In the genomic region with DNA sequence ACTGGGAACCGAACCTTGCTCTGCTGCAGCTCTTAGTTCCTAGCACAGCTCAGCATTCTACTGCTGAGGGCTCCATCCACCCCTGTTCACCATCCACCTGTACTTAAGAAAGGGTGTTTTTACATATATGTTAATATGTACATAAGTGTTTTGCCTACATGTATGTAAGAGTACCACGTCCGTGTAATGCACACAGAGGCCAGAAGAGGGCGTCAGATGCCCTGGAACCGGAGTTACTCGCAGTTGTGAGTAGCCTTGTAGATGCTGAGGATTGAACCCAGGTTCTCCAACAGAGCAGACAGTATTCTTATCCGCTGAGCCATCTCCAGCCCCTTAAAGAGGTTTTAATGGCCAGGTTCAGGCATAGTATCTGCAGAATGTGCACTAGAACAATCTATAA, we compare ENCODE assay signal across 9 mouse cellular contexts.
DNase-seq lines count a peak whose midpoint lies in the region; TF ChIP-seq lines count a peak whose summit lies in the region.
"Had no signal": no experiment of that assay in that cellular context is flagged by ENCODE, and none has a peak within 500 bp of the region (broad histone marks: within the 10 kb centered on the region; RNA-seq: fewer than 3 reads in every experiment).

No protein-coding gene starts in this region.

- H3K4me3 ChIP-seq in layer of hippocampus, adult 2 months: no peak overlapping the region
- H3K4me3 ChIP-seq: midbrain, embryonic 12.5 days had no signal

- 0 out of 2 replicates have a peak overlapping the region, but pooled peaks have one; percentile 5 for H3K27ac ChIP-seq in layer of hippocampus, adult 2 months
- H3K27ac ChIP-seq: midbrain, embryonic 12.5 days had no signal

- TF ChIP-seq CTCF in layer of hippocampus, adult 2 months (conservative IDR thresholded peaks at IDR 0.05): peak; percentile 64

- DNase-seq in cerebellum, adult 9-10 months: peak; percentile 35
- no peak for DNase-seq in cerebellum, adult 11 months
- peak in 1 of 2 experiments; percentile 21 for DNase-seq in layer of hippocampus, adult 2 months (ENCODE audit: low spot score in 2 of 2)
- no peak for DNase-seq in layer of hippocampus, postnatal 14 days (ENCODE audit: low spot score in 2 of 2)
- DNase-seq in R1 (ENCODE audit: low read depth, low spot score): peak; percentile 68
- peak; percentile 8 for DNase-seq in naive thymus-derived CD4-positive, alpha-beta T cell, adult 2 months (ENCODE audit: low read depth)
- DNase-seq in natural killer cell, adult 2 months (ENCODE audit: low spot score in 2 of 2): no peak
- no peak for DNase-seq in right cerebral cortex, postnatal 36 days (ENCODE audit: low spot score in 2 of 2)

Comparison
In these comparisons a context has a peak if more than half of its experiments do, and no peak if none do; other contexts are left out.
1. DNase-seq: peak in cerebellum, adult 9-10 months (single experiment), R1 (single experiment) and naive thymus-derived CD4-positive, alpha-beta T cell, adult 2 months (single experiment); none in cerebellum, adult 11 months (single experiment), layer of hippocampus, postnatal 14 days (0 of 2), natural killer cell, adult 2 months (0 of 2) and right cerebral cortex, postnatal 36 days (0 of 2).